Mouse (Mus musculus) lung, postnatal 10 days (tissue): ENCODE measurements around the gene Spem1.

Experiments
- DNase-seq: peaks from one replicate; pipeline ENCODE4 v3.0.0; 2021

Spem1 gene

DNA sequence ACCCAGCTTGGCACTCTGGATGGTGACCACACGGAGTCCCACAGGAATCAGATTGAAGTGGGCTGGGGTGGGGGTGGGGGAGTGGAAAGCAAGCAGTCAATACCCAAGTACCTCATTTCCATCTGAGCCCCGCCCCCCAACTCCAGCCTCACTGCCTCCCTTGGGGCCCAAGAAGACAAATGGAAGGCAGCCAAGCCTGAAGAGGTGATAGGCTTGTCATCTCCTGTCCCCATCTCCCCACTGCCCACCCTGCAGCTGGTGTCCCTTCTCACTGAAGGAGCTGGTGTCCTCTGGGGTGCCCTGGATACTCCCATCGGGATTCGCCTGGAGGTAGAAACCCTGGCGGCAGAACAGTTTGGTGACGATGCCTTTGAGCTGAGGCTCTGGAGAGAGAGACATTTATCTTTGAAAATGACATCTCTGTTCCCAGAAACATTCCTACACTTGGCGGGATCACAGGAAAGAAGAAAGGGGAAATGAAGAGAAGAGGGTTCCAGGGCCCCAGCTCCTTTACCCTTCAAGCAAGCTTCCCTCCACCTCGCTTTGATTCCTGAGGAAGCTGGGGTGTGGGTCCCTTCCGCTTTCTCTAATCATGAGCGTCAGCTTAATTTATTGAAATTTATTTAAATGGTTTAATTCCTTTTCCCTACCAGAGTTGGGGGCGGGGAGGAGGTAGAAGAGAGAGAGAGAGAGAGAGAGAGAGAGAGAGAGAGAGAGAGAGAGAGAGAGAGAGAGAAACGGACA, 22.4 kb downstream of the Spem1 start:
- peak; percentile 45 for DNase-seq

DNA sequence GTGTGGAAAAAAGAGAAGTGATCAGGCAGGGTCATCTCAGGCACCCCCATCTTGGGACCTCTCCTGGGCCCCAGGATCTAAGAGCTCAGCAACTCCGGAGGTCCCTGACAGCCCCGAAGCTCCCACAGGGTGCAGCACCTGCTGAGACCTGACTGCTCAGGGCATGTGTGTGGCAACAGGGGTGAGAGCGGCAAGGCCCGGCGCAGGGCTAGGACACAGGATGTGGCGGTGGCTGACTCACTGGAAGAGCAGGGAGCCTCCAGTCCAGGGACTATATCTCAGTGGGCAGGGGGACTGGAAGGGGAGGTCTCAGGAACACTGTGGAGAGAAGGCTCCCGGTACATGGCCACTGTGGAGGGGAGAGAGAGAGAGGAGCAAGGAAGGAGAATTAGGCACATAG, 24.1 kb downstream of the Spem1 start:
- DNase-seq = no peak

DNA sequence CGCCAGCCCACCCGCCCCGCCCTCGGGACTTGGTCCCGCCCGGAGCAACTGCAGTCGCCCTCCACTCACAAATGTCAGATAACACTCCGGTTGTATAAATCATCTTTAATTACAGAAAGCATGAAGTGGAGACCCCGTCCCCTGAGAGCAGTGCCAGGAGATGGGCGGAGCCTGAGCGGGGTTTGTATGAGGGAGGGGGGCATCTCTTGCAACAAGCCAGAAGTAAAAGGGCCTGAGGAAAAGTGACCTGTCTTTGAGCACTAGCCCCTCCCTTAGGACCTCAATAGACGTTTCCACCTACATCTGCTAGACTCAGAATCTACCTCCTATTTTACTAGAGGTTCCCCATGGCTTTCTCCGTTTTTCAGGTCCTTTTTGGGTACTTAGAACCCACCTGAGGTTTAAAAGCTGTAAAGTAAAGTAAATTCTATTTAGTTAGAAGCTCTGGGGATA, 26.0 kb downstream of the Spem1 start:
- DNase-seq = no peak

DNA sequence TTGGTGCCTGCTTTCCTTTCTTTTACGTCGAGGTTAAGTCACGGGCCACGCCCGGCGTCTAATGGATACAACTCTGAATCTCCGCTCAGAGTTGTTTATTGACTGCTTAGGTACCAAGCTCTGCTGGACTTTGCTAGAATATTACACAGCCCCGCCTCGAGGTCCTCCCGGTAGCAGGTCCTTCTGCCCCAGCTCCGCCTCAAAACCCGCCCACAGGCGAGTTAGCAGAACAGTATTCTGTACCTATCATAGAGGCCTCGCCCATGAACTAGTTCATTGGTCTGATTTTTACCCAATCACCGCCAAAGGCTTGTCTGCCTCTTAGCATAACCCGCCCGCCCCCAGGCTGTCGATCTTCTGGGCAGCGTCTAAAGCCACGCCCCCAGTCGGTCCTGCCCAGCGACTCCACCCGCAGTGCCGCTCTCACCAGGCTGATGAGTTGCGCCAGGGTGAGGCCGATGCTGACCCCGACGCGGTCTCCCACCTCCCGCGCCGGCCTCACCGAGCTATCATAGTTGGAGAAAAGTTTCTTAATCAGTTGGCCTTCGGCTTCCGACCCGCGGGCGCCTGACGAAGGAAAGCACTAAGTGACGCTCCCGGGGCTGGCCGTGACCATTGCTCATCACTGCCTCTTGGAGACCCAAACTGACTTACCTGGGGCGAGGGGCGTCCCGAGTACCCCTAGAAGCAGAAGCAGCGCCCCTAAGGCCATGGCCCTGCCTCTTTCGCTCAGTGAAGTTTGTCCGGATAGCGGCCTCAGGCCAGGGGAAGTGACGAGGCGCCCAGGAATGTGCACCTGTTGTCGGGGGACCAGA, 26.6 kb downstream of the Spem1 start, which contains the start of gene Chrnb1:
TSS of gene Chrnb1 (minus strand) at position 776 of the 815 bp plus-strand sequence.
- DNase-seq = peak; percentile 98

DNA sequence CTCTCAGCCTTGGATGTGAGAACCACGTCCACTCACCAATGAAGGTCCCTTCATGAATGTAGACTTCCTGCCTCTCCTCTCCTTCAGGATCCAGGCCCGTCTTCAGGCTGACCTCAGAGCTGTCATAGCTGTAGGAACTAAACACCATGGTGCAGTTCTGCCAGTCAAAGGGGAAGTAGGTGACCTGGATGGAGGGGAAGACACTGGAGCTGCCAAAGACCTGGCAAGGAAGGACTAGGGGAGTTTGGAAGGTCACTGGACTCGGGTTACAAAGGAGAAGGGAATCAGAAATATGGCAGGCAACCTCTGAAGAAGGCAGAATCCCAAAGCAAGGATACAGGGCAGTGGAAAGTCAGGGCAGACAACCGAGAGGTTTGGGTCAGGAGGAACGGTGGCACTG, 28.6 kb downstream of the Spem1 start:
- DNase-seq = no peak

DNA sequence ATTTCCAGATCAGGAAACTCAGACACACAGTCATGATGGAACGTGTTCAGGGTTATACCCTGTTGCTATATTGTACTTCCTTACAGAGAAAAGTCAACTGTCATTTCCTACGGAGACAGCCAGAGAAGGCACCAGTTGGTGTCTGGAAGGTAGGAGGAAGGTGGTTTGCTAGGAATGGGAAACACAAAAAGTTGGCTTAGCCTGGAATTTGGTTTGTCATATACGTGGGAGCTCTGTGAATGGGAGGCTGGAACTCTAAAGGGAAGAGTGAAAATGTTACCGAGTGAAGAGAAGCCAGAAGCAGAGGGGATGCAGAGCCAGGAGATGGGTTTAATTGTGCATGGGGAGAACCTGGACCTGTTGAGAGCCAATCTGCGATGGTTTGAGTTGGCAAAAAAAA, 30.6 kb downstream of the Spem1 start:
- DNase-seq = no peak

DNA sequence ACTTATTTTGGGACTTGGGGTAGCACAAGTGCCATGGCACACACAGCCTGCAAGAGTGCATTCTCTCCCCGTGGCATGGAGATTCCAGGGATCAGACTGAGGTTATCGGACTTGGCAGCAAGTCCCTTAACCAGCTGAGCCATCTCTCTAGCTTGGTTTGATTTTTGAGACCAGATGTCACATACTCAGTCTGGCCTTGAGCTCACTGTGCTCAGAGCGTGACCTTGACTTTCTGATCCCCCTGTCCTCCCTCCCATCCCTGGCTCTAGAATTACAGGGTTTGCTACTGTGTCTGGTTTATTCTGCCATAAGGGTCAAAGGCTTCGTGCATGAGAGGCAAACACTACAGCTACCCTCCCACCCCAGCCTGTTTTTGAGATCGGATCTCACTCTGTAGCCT, 32.5 kb downstream of the Spem1 start:
- DNase-seq = no peak

DNA sequence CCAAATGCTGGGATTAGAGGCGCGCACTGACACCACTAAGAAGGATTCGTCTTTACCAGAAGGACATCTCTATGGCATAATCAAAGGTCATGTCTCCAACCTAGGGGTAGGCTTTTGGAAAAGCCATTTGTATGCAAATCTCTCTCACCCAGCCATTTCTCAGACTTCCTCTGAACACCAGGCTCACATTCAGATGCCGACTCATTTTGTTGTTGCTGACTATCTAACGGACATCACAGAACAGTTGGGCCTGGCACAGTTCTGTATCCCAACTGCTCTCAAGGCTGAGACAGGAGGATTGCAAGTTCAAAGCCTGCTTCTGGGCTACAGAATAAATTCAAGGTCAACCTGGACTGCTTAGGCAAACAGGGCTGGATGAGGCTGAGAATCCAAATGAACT, 34.7 kb downstream of the Spem1 start:
- no peak for DNase-seq

DNA sequence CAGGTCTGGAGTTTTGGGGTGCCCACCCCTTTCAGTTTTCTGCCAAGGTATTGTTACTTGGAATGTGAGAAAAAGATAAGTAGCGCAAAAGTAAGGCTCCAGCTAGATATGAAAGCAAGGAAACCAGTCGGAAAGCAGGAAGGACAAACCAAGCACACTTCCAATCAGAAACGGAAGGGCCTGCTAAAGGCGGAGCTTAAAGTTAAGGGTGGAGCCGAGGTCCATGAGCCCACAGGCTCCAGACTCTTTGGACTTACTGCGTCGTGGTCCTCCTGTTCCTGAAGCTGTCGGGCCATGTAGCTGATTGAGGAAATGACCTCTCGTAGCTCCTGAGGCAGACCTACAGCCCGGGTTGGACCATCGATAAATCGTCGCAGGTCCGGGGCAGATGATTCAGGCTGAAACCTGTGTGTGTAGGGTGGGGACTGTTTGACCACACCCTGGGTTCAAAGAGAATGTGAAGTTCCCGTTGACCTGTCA, 37.1 kb downstream of the Spem1 start:
- peak; percentile 85 for DNase-seq

DNA sequence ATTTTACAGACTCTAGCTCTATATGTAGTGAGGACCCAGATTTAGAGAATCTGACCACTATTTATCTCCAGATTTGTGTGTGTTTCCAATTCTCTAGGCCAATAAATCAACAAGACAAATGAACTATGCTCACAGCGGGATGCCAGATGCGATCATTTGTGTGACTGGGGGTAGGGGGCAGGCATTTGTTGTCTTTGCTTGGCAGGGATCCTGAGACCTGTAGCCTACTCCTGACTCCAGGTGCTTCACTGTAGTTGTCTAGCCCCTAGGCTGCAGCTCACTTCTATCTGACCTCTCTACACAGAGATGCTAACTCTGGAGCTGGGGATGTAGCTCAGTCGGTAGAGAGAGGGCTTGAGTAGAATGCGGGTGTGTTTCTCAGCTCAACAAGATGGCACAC, 40.2 kb downstream of the Spem1 start:
- DNase-seq = no peak

DNA sequence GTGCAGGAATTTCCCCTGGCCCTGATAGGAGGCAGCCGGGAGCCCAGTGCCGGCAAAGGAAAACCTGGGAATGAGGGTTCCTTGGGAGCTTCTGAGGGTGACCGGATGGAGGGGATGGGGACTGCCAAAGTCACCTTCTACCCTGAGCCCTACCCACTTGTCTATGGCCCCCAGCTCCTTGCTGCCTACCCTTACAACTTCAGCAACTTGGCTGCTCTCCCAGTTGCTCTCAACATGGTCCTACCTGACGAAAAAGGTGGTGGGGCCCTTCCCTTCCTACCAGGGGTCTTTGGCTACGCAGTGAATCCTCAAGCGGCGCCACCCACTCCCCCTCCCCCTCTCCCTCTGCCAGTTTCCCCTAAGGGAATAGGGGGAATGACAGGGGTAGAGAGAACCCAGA, 43.0 kb downstream of the Spem1 start:
- DNase-seq = no peak

DNA sequence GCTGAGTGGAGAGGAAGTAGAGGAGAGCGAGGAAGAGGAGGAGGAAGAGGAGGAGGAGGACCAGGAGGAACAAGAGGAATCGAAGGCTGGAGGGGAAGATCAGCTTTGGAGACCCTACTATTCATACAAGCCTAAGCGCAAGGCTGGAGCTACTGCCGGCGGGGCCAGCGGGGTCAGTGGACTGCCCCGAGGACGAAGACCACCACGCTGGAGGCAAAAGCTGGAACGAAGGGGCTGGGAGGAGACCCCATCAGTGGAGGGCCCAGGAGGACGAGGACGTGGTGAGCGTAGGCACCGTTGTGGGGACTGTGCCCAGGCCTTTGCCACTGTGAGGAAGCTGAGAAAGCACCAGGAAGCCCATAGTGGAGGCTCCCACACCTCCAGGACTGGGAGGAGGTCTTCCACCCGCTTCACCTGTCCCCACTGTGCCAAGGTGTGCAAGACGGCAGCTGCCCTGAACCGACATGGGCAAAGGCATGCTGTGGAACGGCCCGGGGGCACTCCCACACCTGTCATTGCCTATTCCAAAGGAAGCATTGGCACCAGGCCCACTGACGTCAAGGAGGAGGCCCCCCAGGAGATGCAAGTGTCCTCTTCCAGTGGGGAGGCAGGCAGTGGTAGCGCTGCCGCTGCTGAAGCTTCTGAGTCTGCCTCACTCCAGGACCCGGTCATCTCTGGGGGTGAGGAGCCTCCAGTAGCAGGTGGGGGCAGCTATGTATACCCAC, 43.6 kb downstream of the Spem1 start:
- DNase-seq = no peak

DNA sequence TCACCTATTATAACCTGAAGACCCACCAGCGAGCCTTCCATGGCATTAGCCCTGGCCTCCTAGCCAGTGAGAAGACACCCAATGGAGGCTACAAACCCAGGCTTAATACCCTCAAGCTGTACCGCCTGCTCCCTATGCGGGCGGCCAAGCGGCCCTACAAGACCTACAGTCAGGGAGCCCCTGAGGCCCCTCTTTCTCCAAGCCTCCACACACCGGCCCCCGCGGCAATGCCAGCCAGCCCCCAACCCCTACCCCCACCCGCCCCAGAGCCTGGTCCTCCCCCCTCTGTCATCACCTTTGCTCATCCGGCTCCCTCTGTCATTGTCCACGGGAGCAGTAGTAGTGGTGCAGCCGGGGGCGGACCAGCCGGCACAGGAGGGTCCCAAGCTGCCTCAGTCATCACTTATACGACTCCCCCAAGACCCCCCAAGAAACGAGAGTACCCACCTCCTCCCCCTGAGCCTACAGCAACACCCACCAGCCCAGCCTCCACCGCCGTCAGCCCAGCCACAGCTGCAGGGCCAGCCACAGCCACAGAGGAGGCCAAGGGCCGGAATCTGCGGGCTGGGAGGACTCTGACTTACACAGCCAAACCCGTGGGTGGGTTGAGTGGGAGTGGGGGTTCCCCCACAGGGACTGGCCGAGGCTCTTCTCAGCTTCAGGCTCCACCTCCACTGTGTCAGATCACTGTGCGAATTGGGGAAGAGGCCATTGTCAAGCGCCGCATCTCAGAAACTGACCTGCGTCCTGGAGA, 44.3 kb downstream of the Spem1 start:
- DNase-seq = no peak

DNA sequence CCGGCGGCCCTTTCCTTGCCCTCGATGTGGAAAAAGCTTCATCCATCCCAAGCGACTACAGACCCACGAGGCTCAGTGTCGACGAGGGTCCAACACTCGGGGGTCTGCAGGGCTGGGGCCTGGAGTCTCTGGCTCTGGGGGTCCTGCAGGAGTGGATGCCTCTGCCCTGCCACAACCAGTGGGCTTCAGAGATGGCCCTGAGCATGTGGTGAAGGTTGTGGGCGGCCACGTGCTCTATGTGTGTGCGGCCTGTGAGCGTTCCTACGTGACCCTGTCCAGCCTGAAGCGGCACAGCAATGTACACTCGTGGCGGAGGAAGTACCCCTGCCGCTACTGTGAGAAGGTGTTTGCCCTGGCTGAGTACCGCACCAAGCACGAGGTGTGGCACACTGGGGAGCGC, 45.5 kb downstream of the Spem1 start:
- DNase-seq = no peak

DNA sequence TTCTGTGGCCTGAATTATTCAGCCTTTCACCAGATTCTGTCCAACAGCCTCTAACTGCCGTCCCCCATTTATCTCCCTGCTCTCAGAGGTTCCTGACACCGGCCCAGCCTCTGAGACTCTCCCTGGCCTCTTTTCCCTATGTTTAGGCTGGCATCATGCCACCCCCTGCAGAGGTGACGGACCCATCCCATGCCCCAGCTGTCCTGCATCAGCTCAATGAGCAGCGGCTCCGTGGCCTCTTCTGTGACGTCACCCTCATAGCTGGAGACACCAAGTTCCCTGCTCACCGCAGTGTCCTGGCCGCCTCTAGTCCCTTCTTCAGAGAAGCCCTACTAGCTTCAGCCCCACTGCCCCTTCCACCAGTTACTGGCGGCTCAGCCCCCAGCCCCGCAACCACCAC, 46.3 kb downstream of the Spem1 start:
- DNase-seq = no peak

DNA sequence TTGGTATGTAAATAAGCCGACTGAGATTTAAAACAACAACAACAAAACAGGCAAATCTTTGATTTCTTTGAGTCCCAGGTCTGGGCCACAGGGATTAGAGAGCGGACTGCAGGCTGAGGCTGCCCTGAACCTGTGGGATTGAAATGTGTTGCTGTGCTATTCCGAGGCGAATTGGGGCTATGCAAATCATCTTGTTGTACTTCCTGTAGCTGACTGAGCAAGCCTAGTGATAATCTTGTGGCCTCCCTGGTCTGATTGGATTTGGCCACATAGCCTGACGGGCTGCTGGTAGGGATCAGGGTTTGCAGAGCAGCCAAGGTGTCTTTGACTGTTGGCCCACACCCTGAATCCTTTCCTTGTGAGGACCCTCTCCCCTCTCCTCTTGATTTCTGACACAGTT, 47.0 kb downstream of the Spem1 start:
- no peak for DNase-seq
